Mouse (Mus musculus) MEL (cell line): ENCODE measurements at regions not wholly inside any gene's neighbourhood (a gene's known extent, or its start where the extent isn't known, plus 50 kb on each side); places are given as distances from the start of the nearest gene placed in this dataset.

ENCODE experiments used
- DNase-seq: peaks from one replicate; pipeline ENCODE4 v3.0.0; 2011; ENCODE audit warnings: low read depth, low spot score
- H3K27ac ChIP-seq: 2 replicates; pipeline ENCODE4 v1.5.1; 2012; ENCODE audit warnings: low read depth, mild to moderate bottlenecking, control low read depth, low read length, moderate library complexity; ENCODE audit not compliant: control insufficient read depth
- H3K27me3 ChIP-seq, 2 experiments: fragments of 150-350 bp in 1 of 2; sonication (generic) in 1 of 2; 2 replicates each; pipeline ENCODE4 v1.6.1; 2012; ENCODE audit warnings: low read length in 2 of 2, mild to moderate bottlenecking in 2 of 2, improper control_type of control experiment in 1 of 2, moderate library complexity in 1 of 2; ENCODE audit not compliant: insufficient read depth in 2 of 2, control insufficient read depth in 1 of 2
- H3K36me3 ChIP-seq, 2 experiments: 2 replicates each; pipeline ENCODE4 v1.6.1; 2012 to 2014; ENCODE audit warnings: low read length in 2 of 2, improper control_type of control experiment in 1 of 2, inconsistent platforms in 1 of 2, mild to moderate bottlenecking in 1 of 2; ENCODE audit not compliant: insufficient read depth in 2 of 2, control insufficient read depth in 1 of 2
- H3K4me1 ChIP-seq, 2 experiments: fragments of 150-350 bp in 1 of 2; sonication (generic) in 1 of 2; 2 replicates each; pipeline ENCODE4 v1.6.1; 2012; ENCODE audit warnings: low read length in 2 of 2, improper control_type of control experiment in 1 of 2, mild to moderate bottlenecking in 1 of 2; ENCODE audit not compliant: insufficient read depth in 2 of 2, control insufficient read depth in 1 of 2
- H3K4me3 ChIP-seq, 2 experiments: fragments of 150-350 bp in 1 of 2; sonication (generic) in 1 of 2; 2 replicates each; pipeline ENCODE4 v1.5.1; 2012; ENCODE audit warnings: low read depth in 2 of 2, low read length in 2 of 2, mild to moderate bottlenecking in 2 of 2, moderate library complexity in 2 of 2, control low read depth in 1 of 2, improper control_type of control experiment in 1 of 2; ENCODE audit not compliant: control insufficient read depth in 1 of 2, insufficient read depth in 1 of 2
- H3K79me2 ChIP-seq: 2 replicates; pipeline ENCODE4 v1.6.1; 2012; ENCODE audit warnings: mild to moderate bottlenecking, low read length, moderate library complexity; ENCODE audit not compliant: control insufficient read depth, poor library complexity, insufficient read depth
- H3K9ac ChIP-seq: 2 replicates; pipeline ENCODE4 v1.6.1; 2012; ENCODE audit warnings: low read depth, mild to moderate bottlenecking, control low read depth, low read length, moderate library complexity; ENCODE audit not compliant: control insufficient read depth, poor library complexity, severe bottlenecking
- H3K9me3 ChIP-seq: fragments of 150-350 bp; sonication (generic); replicated peaks from 2 replicates; pipeline ENCODE4 v1.6.1; 2012; ENCODE audit warnings: mild to moderate bottlenecking, low read length, improper control_type of control experiment, moderate library complexity; ENCODE audit not compliant: insufficient read depth
- CHD1 ChIP-seq: IDR thresholded peaks from 2 replicates; pipeline ENCODE4 v1.6.1; 2012; ENCODE audit warnings: low read depth, mild to moderate bottlenecking, inconsistent platforms, low read length, improper control_type of control experiment
- CHD2 ChIP-seq: IDR thresholded peaks from 2 replicates; pipeline ENCODE4 v1.6.1; 2011; ENCODE audit warnings: low read length, improper control_type of control experiment
- CTCF ChIP-seq, 3 experiments: IDR thresholded peaks in 2 of 3; conservative IDR thresholded peaks in 1 of 3; 2 replicates each; pipeline ENCODE4 v1.5.1; 2011 to 2012; ENCODE audit warnings: low read length in 3 of 3, low read depth in 2 of 3, mild to moderate bottlenecking in 2 of 3, improper control_type of control experiment in 1 of 3, inconsistent platforms in 1 of 3, mixed read lengths in 1 of 3, moderate library complexity in 1 of 3; ENCODE audit not compliant: control insufficient read depth in 1 of 3, insufficient read depth in 1 of 3, poor library complexity in 1 of 3, severe bottlenecking in 1 of 3
- E2F4 ChIP-seq: IDR thresholded peaks from 2 replicates; pipeline ENCODE4 v1.6.1; 2011; ENCODE audit warnings: low read depth, low read length, improper control_type of control experiment, borderline replicate concordance
- EP300 ChIP-seq, 2 experiments: IDR thresholded peaks; 2 replicates each; pipeline ENCODE4 v1.6.1; 2011; ENCODE audit warnings: improper control_type of control experiment in 2 of 2, low read length in 2 of 2, low read depth in 1 of 2, mild to moderate bottlenecking in 1 of 2
- ETS1 ChIP-seq: IDR thresholded peaks from 2 replicates; pipeline ENCODE4 v1.6.1; 2012; ENCODE audit warnings: low read depth, mild to moderate bottlenecking, inconsistent platforms, low read length, improper control_type of control experiment, moderate library complexity
- GABPA ChIP-seq: IDR thresholded peaks from 2 replicates; pipeline ENCODE4 v1.6.1; 2012; ENCODE audit warnings: low read depth, mild to moderate bottlenecking, inconsistent platforms, low read length, improper control_type of control experiment, moderate library complexity
- GATA1 ChIP-seq: IDR thresholded peaks from 2 replicates; pipeline ENCODE4 v1.6.1; 2011; ENCODE audit warnings: low read depth, low read length, improper control_type of control experiment
- HCFC1 ChIP-seq: IDR thresholded peaks from 2 replicates; pipeline ENCODE4 v1.6.1; 2012; ENCODE audit warnings: low read depth, mild to moderate bottlenecking, inconsistent platforms, low read length, improper control_type of control experiment, moderate library complexity
- JUND ChIP-seq: IDR thresholded peaks from 2 replicates; pipeline ENCODE4 v1.6.1; 2011; ENCODE audit warnings: low read depth, mild to moderate bottlenecking, improper control_type of control experiment, low read length
- MAX ChIP-seq: IDR thresholded peaks from 2 replicates; pipeline ENCODE4 v1.6.1; 2011; ENCODE audit warnings: low read length, improper control_type of control experiment
- MAZ ChIP-seq: IDR thresholded peaks from 2 replicates; pipeline ENCODE4 v1.6.1; 2012; ENCODE audit warnings: low read depth, mild to moderate bottlenecking, inconsistent platforms, low read length, improper control_type of control experiment
- MXI1 ChIP-seq: IDR thresholded peaks from 2 replicates; pipeline ENCODE4 v1.6.1; 2011; ENCODE audit warnings: mild to moderate bottlenecking, low read depth, low read length, improper control_type of control experiment
- MYB ChIP-seq: IDR thresholded peaks from 2 replicates; pipeline ENCODE4 v1.6.1; 2011; ENCODE audit warnings: mild to moderate bottlenecking, low read depth, low read length, improper control_type of control experiment
- MYC ChIP-seq: IDR thresholded peaks from 2 replicates; pipeline ENCODE4 v1.6.1; 2011; ENCODE audit warnings: low read depth, mild to moderate bottlenecking, low read length, improper control_type of control experiment, moderate library complexity
- NRF1 ChIP-seq: IDR thresholded peaks from 2 replicates; pipeline ENCODE4 v1.6.1; 2014; ENCODE audit warnings: low read depth, mild to moderate bottlenecking, inconsistent platforms, low read length, improper control_type of control experiment, moderate library complexity; ENCODE audit not compliant: poor library complexity, insufficient read depth, severe bottlenecking
- POLR2A ChIP-seq, 2 experiments: IDR thresholded peaks; 2 replicates each; pipeline ENCODE4 v1.6.1; 2011 to 2012; ENCODE audit warnings: low read length in 2 of 2, mild to moderate bottlenecking in 2 of 2, control low read depth in 1 of 2, improper control_type of control experiment in 1 of 2, low read depth in 1 of 2, moderate library complexity in 1 of 2; ENCODE audit not compliant: control insufficient read depth in 1 of 2, insufficient read depth in 1 of 2, poor library complexity in 1 of 2
- POLR2AphosphoS2 ChIP-seq: IDR thresholded peaks from 2 replicates; pipeline ENCODE4 v1.6.1; 2011; ENCODE audit warnings: low read length, improper control_type of control experiment
- RCOR1 ChIP-seq: IDR thresholded peaks from 2 replicates; pipeline ENCODE4 v1.6.1; 2012; ENCODE audit warnings: low read depth, mild to moderate bottlenecking, inconsistent platforms, low read length, improper control_type of control experiment
- SMC3 ChIP-seq: IDR thresholded peaks from 2 replicates; pipeline ENCODE4 v1.6.1; 2011; ENCODE audit warnings: low read depth, low read length, improper control_type of control experiment
- TAL1 ChIP-seq: IDR thresholded peaks from 2 replicates; pipeline ENCODE4 v1.6.1; 2012; ENCODE audit warnings: mild to moderate bottlenecking, inconsistent platforms, low read length, moderate library complexity, mixed read lengths
- TBP ChIP-seq: IDR thresholded peaks from 2 replicates; pipeline ENCODE4 v1.8.0; 2011; ENCODE audit warnings: low read depth, low read length, improper control_type of control experiment
- TCF12 ChIP-seq: IDR thresholded peaks from 2 replicates; pipeline ENCODE4 v1.6.1; 2014; ENCODE audit warnings: low read depth, mild to moderate bottlenecking, inconsistent platforms, low read length, improper control_type of control experiment, moderate library complexity
- UBTF ChIP-seq: IDR thresholded peaks from 2 replicates; pipeline ENCODE4 v1.6.1; 2012; ENCODE audit warnings: low read depth, mild to moderate bottlenecking, inconsistent platforms, low read length, improper control_type of control experiment, moderate library complexity, borderline replicate concordance; ENCODE audit not compliant: insufficient read depth
- USF2 ChIP-seq, 2 experiments: IDR thresholded peaks; 2 replicates each; pipeline ENCODE4 v1.6.1; 2011 to 2012; ENCODE audit warnings: improper control_type of control experiment in 2 of 2, low read length in 2 of 2, borderline replicate concordance in 1 of 2, inconsistent platforms in 1 of 2, low read depth in 1 of 2, mild to moderate bottlenecking in 1 of 2; ENCODE audit not compliant: insufficient read depth in 1 of 2
- ZKSCAN1 ChIP-seq: IDR thresholded peaks from 2 replicates; pipeline ENCODE4 v1.6.1; 2012; ENCODE audit warnings: low read depth, mild to moderate bottlenecking, inconsistent platforms, low read length, improper control_type of control experiment, moderate library complexity
- ZMIZ1 ChIP-seq: IDR thresholded peaks from 2 replicates; pipeline ENCODE4 v1.6.1; 2012; ENCODE audit warnings: low read depth, mild to moderate bottlenecking, inconsistent platforms, low read length, improper control_type of control experiment, moderate library complexity
- ZNF384 ChIP-seq: IDR thresholded peaks from 2 replicates; pipeline ENCODE4 v1.6.1; 2012; ENCODE audit warnings: low read depth, mild to moderate bottlenecking, inconsistent platforms, low read length, improper control_type of control experiment

DNA sequence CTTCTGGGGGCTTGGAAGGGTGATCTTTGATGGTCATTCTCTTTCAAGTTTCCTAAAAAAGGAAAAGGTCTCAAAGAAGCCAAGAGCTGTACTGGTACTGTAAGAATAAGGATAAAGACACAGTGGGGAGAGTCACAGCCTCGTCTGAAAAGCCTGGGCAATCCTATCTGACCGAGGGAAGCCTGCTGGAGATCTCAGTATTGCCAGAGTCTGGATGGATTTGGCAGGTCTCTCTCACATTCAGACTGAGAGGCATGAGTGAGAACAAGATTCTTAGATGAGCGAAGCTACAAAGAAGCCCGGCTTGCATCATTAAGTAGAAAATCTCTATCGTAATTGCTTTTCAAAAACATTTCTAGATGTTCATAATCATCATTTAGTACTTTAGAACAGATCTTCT is 590.4 kb upstream of the Atp2b1 start:
- H3K79me2 ChIP-seq = no peaks in the 10 kb centered on the region

GRCm38 (mm10) chr10:98324591-98324990 is 589.6 kb upstream of the Atp2b1 start:
- H3K9ac ChIP-seq = no peak overlapping the region
- TF ChIP-seq MAX = no peak
- TF ChIP-seq NRF1 = no peak
- no peak for TF ChIP-seq E2F4
- TF ChIP-seq SMC3 = no peak
- TF ChIP-seq CTCF (IDR thresholded peaks at IDR 0.05 in 2 of 3, conservative IDR thresholded peaks at IDR 0.05 in 1 of 3; ENCODE audit: control insufficient read depth in 1 of 3, insufficient read depth in 1 of 3, low read depth in 2 of 3, low read length in 3 of 3, poor library complexity in 1 of 3, severe bottlenecking in 1 of 3) = no peak
- no peak for TF ChIP-seq GATA1
- no peak for TF ChIP-seq MYB
- TF ChIP-seq ZNF384 = no peak
- TF ChIP-seq ETS1 = no peak
- TF ChIP-seq UBTF = no peak
- TF ChIP-seq POLR2AphosphoS2 = no peak
- TF ChIP-seq GABPA = no peak
- TF ChIP-seq ZMIZ1 = no peak
- H3K27me3 ChIP-seq = no peaks in the 10 kb centered on the region
- no peaks in the 10 kb centered on the region for H3K79me2 ChIP-seq
- no peaks in the 10 kb centered on the region for H3K9me3 ChIP-seq
- no peak overlapping the region for H3K4me3 ChIP-seq
- no peaks in the 10 kb centered on the region for H3K4me1 ChIP-seq
- no peak for DNase-seq
- H3K27ac ChIP-seq = no peak overlapping the region
- H3K36me3 ChIP-seq = no peaks in the 10 kb centered on the region

More for the DNA sequence above, 590.4 kb upstream of the Atp2b1 start:
- H3K4me3 ChIP-seq = no peak overlapping the region
- no peak for DNase-seq
- H3K9ac ChIP-seq = no peak overlapping the region
- H3K27ac ChIP-seq = no peak overlapping the region
- no peaks in the 10 kb centered on the region for H3K36me3 ChIP-seq
- no peaks in the 10 kb centered on the region for H3K27me3 ChIP-seq
- TF ChIP-seq HCFC1 = no peak
- no peak for TF ChIP-seq ETS1
- TF ChIP-seq ZKSCAN1 = no peak
- no peak for TF ChIP-seq UBTF
- TF ChIP-seq TAL1 = no peak
- no peak for TF ChIP-seq TCF12
- TF ChIP-seq MYC = no peak
- TF ChIP-seq CHD2 = no peak
- TF ChIP-seq USF2 (IDR thresholded peaks at IDR 0.05; ENCODE audit: borderline replicate concordance in 1 of 2, insufficient read depth in 1 of 2, low read depth in 1 of 2, low read length in 2 of 2) = no peak
- no peak for TF ChIP-seq JUND
- TF ChIP-seq MXI1 = no peak
- TF ChIP-seq TBP = no peak
- TF ChIP-seq EP300 (IDR thresholded peaks at IDR 0.05; ENCODE audit: low read depth in 1 of 2, low read length in 2 of 2) = no peak
- no peak for TF ChIP-seq POLR2A (IDR thresholded peaks at IDR 0.05; ENCODE audit: control insufficient read depth in 1 of 2, insufficient read depth in 1 of 2, low read depth in 1 of 2, low read length in 2 of 2, poor library complexity in 1 of 2)
- TF ChIP-seq CTCF (IDR thresholded peaks at IDR 0.05 in 2 of 3, conservative IDR thresholded peaks at IDR 0.05 in 1 of 3; ENCODE audit: control insufficient read depth in 1 of 3, insufficient read depth in 1 of 3, low read depth in 2 of 3, low read length in 3 of 3, poor library complexity in 1 of 3, severe bottlenecking in 1 of 3) = no peak
- TF ChIP-seq RCOR1 = no peak
- TF ChIP-seq SMC3 = no peak
- TF ChIP-seq CHD1 = no peak
- TF ChIP-seq MAZ = no peak
- H3K9me3 ChIP-seq = no peaks in the 10 kb centered on the region
- no peaks in the 10 kb centered on the region for H3K4me1 ChIP-seq
